Mouse (Mus musculus) midbrain, embryonic 12.5 days (tissue): ENCODE measurements around the gene Cdc20. TPM values are rescaled to one million over a fixed set of nuclear protein-coding genes. Genes with fewer than 3 reads are reported as not detected.

Experiments used
- ATAC-seq: fragments of 200-750 bp; cut with Nextera tagmentation; 2 replicates; pipeline ENCODE4 v1.8.0; 2017; ENCODE audit warnings: low read depth, moderate TSS enrichment, moderate library complexity; ENCODE audit not compliant: low FRiP score
- H3K27ac ChIP-seq: fragments of 300-500 bp; sonication (generic); replicated peaks from 2 replicates; pipeline ENCODE4 v1.5.1; 2016; ENCODE audit warnings: mild to moderate bottlenecking
- H3K27me3 ChIP-seq: fragments of 300-500 bp; sonication (generic); 2 replicates; pipeline ENCODE4 v1.6.1; 2016; ENCODE audit warnings: mild to moderate bottlenecking
- H3K36me3 ChIP-seq: fragments of 300-500 bp; sonication (generic); 2 replicates; pipeline ENCODE4 v1.6.1; 2016
- H3K4me1 ChIP-seq: fragments of 300-500 bp; sonication (generic); 2 replicates; pipeline ENCODE4 v1.6.1; 2016
- H3K4me2 ChIP-seq: fragments of 300-500 bp; sonication (generic); replicated peaks from 2 replicates; pipeline ENCODE4 v1.6.1; 2016; ENCODE audit warnings: mild to moderate bottlenecking, moderate library complexity
- H3K4me3 ChIP-seq: fragments of 300-500 bp; sonication (generic); 2 replicates; pipeline ENCODE4 v1.5.1; 2016; ENCODE audit warnings: mild to moderate bottlenecking
- H3K9ac ChIP-seq: fragments of 300-500 bp; sonication (generic); replicated peaks from 2 replicates; pipeline ENCODE4 v1.6.1; 2016; ENCODE audit warnings: mild to moderate bottlenecking, moderate library complexity
- H3K9me3 ChIP-seq: fragments of 300-500 bp; sonication (generic); 2 replicates; pipeline ENCODE4 v1.6.1; 2016; ENCODE audit warnings: mild to moderate bottlenecking
- WGBS: fragments of 180-500 bp; shearing (Covaris S2); methylation state at CpG from one replicate; pipeline ENCODE4 v1.1.7; 2016; 5-methylcytosine and 5-hydroxymethylcytosine counted together
- polyA plus RNA-seq: library from polyadenylated mRNA; unstranded; fragments of >200 nt; fragmentation: Nextera tagmentation; extraction: Ambion mirVana; gene quantifications from 2 replicates; pipeline ENCODE4 v1.2.1, GENCODE M21; 2016

Gene Cdc20
- polyA plus RNA-seq, 1 experiment from 2014 or later = 233 TPM

DNA sequence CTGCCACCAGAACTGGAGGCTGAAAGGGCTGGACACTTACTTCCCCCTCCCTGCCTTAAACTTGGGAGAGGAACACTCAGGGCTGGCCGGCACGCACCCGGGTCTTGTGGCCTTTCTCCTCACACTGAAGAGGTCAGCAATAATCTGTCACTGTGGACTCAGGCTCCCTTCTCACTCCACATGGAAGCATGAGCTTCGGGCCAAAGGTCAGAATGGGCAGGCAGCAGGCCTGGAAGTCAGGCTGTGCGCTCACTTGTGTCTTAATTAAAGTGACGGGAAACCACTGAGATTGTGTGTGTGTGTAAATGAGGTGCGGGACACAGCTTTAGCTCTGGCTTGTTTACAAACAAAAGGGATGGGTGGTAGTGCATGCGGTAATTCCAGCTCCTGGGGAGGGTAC, 4.8 kb downstream of the Cdc20 start:
- no peak overlapping the region for H3K27ac ChIP-seq
- no peak overlapping the region for H3K4me3 ChIP-seq
- WGBS = 71% methylated on average over 8 of the region's 8 CpGs
- no peak overlapping the region for H3K4me2 ChIP-seq
- H3K9ac ChIP-seq = no peak overlapping the region
- ATAC-seq = no peak
- peaks cover 44% of the 10 kb centered on the region for H3K36me3 ChIP-seq
- peaks cover 47% of the 10 kb centered on the region for H3K4me1 ChIP-seq
- no peaks in the 10 kb centered on the region for H3K27me3 ChIP-seq
- H3K9me3 ChIP-seq = no peaks in the 10 kb centered on the region

DNA sequence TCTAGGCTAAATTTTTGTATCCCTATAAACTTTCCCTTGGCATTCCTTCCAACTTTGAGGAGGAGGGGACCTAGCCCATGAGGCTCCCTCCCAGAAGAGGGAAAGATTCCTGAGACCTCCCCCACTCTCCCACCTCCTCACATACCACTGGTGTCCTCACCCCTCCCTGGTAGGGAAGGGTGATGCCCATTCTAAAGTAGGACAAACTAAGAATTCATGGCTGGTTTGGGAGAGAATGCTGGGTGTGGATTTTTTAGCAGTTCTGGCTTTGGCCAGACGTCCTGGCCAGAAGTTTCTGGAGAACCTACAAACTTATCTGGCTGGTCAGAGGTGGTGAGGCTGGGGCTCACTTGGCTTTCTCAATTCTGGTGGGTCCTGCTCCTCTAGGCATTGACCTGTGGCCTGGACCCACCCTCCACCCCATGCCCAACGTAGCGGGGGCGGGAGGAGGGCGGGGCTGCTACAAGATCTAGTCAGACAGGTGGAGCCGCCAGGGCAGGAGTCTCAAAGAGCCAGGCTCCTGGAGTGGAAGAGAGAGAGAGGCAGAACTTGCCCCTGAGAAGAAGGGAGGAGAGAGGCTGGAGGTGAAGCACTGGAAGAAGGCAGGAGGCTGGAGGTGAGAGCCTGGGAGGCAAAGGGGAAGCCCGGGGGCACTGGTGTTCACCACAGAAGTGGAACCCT, 7.8 kb downstream of the Cdc20 start:
- 68% methylated on average over 7 of the region's 7 CpGs for WGBS
- no peaks in the 10 kb centered on the region for H3K27me3 ChIP-seq
- no peak overlapping the region for H3K4me2 ChIP-seq

DNA sequence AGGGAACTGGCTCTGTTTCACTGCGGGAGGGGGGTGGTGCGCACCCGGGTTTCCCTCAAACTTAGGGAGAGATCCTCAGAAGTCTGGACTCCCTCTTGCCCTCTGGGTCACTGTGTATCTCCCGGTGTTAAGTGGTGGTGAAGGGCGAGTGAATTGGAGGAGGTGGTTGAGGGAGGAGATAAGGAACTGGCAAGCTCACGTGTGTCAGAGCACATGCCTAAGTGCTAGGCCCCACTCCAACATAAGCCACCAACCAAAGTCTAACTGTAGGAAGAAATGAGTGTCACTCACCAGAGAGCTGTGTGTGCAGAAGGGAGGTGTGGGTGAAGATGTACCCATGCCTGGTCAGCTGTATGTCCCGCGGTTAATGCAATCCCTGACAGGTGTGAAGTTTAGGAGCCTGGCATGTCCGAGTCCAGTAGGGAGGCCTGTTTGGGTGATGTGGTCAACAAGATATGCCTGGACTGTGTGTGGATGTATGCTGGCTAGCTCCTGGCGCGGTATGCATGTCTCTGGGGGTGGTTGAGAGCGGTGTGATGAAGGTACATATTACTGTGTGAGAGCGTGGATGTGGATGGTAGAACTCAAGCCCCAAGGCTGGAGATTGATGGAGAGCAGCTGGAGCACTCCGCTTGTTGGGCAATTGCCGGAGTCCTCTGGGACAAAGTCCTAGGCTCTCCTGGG, 8.5 kb downstream of the Cdc20 start:
- H3K27ac ChIP-seq = peak overlapping the region; percentile 73; the same call in 1 of the 2 replicates
- peak overlapping the region; percentile 72 for H3K9ac ChIP-seq
- peak overlapping the region; percentile 55 for H3K4me3 ChIP-seq
- H3K4me2 ChIP-seq = peak overlapping the region; percentile 74
- H3K4me1 ChIP-seq = peaks cover 23% of the 10 kb centered on the region
- no peaks in the 10 kb centered on the region for H3K27me3 ChIP-seq
- ATAC-seq = peak; percentile 20; the same call in 1 of the 2 replicates
- H3K9me3 ChIP-seq = no peaks in the 10 kb centered on the region
- WGBS = 53% methylated on average over 15 of the region's 15 CpGs
- H3K36me3 ChIP-seq = peaks cover 37% of the 10 kb centered on the region

More for the DNA sequence above, 7.8 kb downstream of the Cdc20 start:
- Histone ChIP-seq H3K4me1 (peaks cover 27% of the 10 kb centered on the region), H3K36me3 (peaks cover 37% of the 10 kb centered on the region), H3K27ac (no peak overlapping the region), H3K4me3 (no peak overlapping the region), H3K9me3 (no peaks in the 10 kb centered on the region), H3K9ac (no peak overlapping the region; the same call in 1 of the 2 replicates)
- ATAC-seq = no peak

DNA sequence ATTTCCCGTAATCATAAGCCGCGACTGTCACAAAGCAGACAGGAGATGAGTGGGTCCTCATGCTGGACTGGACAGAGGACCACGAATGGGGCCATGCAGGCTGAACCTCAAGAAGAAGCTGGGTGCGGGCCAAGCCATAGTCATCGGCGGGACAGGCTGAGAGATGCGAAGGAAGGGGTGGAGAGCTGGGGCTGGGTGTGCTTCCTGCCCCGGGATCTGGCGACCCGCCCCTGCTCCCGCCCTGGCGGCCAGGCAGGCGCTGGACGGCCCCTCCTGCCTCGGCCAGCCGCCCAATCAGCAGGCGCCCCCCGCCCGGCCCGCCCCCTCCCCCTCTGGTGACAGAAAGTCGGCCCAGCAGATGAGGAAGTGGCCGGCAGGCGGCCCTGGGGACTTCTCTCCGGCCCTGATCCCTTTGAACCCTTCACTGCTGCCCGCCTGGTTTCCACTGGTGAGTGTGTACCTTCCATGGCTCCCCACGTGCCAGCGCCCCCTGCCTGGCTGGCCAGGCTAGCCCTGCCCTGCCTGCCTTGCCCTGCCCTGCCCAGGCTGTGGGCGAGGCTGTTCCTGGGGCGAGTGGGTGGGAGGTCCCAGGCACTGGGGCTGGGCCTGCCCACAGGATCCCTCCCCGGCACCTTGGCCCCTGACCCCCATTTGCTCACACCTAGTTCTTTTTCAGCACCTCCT, 9.2 kb downstream of the Cdc20 start, which contains the start of gene Elovl1:
Gene Elovl1 (plus strand): TSS at position 326 of the 684 bp plus-strand sequence.
- WGBS = under 1% methylated on average over 19 of the region's 31 CpGs
- peak; percentile 97 for ATAC-seq
- H3K4me1 ChIP-seq = peaks cover 23% of the 10 kb centered on the region
- H3K9ac ChIP-seq = peak within 1 kb of the TSS; percentile 72
- no peaks in the 10 kb centered on the region for H3K27me3 ChIP-seq
- H3K4me2 ChIP-seq = peak within 1 kb of the TSS; percentile 74
- H3K27ac ChIP-seq = peak within 1 kb of the TSS; percentile 73
- H3K4me3 ChIP-seq = peak within 1 kb of the TSS; percentile 55
- no peaks in the 10 kb centered on the region for H3K9me3 ChIP-seq
- peaks cover 29% of the 10 kb centered on the region for H3K36me3 ChIP-seq

DNA sequence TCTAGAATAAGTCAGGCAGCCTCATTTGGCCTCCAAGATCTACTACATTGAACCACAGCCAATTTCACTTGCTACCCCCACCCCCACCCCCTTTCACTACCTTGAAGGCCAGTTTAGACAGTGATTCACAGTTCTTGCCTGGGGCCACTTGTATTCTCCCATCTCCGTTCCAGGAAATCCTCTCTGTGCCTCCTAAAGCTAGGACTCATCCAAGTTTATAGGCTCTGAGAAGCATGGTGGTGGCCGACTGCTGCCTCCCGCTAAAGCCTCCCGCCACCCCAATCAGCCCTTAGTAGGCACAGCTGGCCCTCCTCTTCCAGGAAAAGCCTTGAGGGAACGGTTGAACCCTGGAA, 9.8 kb downstream of the Cdc20 start:
- peaks cover 23% of the 10 kb centered on the region for H3K4me1 ChIP-seq
- H3K27me3 ChIP-seq = no peaks in the 10 kb centered on the region
- H3K9ac ChIP-seq = peak overlapping the region; percentile 72
- H3K36me3 ChIP-seq = peaks cover 28% of the 10 kb centered on the region
- peak overlapping the region; percentile 55 for H3K4me3 ChIP-seq
- no peaks in the 10 kb centered on the region for H3K9me3 ChIP-seq
- WGBS = 2% methylated on average over 5 of the region's 5 CpGs
- H3K27ac ChIP-seq = peak overlapping the region; percentile 73
- H3K4me2 ChIP-seq = peak overlapping the region; percentile 74
- peak; percentile 32; the same call in 1 of the 2 replicates for ATAC-seq

DNA sequence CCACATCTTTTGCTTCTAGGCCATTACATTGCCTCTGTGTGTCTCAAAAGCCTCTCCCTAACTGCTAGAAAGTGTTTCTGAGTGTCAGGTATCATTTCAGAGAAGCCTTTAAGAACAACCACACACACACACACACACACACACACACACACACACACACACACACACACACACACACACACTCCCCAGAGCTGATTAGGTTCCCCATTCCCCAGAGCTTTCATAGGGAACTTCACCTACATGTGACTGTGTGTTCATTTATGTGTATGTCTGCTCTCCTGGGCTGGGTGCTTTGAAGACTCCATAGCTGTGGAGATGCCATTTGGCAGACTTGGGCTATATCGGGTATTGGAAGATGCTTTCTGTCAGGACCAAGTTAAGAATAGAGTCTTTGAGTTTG, 11.8 kb downstream of the Cdc20 start:
- Histone ChIP-seq H3K27ac (no peak overlapping the region), H3K27me3 (no peaks in the 10 kb centered on the region), H3K4me2 (no peak overlapping the region), H3K36me3 (peaks cover 25% of the 10 kb centered on the region), H3K4me1 (peaks cover 23% of the 10 kb centered on the region), H3K9me3 (no peaks in the 10 kb centered on the region), H3K9ac (no peak overlapping the region), H3K4me3 (no peak overlapping the region)
- 100% methylated on average over 1 of the region's 1 CpGs for WGBS
- ATAC-seq = no peak

DNA sequence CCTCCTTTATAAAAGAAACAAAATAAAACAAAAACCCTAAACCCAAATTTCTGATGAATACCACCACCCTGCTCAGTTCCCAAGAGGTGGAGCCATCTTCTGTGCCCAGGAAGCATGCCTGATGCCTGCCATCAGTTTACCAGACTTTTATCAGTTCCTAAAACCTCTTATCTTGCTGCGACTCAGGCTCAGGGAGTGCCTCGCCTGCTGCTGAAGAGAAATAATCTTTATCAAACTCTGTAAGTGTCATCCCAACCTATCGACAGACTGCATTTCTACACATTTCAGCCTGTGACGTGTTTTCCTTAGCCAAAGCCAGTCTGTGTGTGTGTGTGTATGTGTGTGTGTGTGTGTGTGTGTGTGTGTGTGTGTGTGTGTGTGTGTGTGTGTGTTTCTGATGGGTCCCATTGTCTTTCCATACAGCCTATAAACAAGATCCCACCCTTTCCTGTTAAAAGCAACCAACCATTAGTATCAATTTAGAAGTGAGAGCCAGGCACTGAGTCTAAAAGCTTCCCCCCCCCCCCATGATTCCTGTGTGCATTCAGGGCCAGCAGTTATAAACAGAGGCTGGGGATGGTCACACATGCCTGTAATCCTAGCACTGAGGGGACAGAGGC, 12.5 kb downstream of the Cdc20 start:
- H3K36me3 ChIP-seq = peaks cover 32% of the 10 kb centered on the region
- peaks cover 23% of the 10 kb centered on the region for H3K4me1 ChIP-seq
- ATAC-seq = no peak
- H3K4me2 ChIP-seq = no peak overlapping the region
- no peak overlapping the region for H3K27ac ChIP-seq
- no peaks in the 10 kb centered on the region for H3K9me3 ChIP-seq
- H3K9ac ChIP-seq = no peak overlapping the region
- no peak overlapping the region for H3K4me3 ChIP-seq
- WGBS = 92% methylated on average over 4 of the region's 4 CpGs
- H3K27me3 ChIP-seq = no peaks in the 10 kb centered on the region

DNA sequence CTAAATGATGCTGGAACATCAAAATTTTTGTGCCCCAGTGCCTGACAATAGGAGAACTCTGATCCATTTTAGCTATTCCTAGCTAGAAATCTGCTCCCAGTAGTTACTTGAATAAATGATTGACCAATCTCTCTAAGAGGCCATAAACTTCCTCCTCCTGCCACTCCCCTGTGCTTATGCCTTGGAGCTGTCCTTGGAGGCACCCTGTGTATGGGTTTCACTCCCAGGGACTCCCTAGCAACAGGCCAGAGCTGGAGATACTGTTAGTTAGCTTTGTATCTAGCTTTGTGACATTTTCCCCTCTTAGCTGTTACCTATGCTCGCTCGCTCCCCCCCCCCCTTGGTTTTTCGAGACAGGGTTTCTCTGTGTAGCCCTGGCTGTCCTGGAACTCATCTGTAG, 15.8 kb downstream of the Cdc20 start:
- Histone ChIP-seq H3K36me3 (peaks cover 58% of the 10 kb centered on the region), H3K9ac (no peak overlapping the region), H3K27me3 (no peaks in the 10 kb centered on the region), H3K4me1 (no peaks in the 10 kb centered on the region), H3K9me3 (no peaks in the 10 kb centered on the region), H3K4me3 (no peak overlapping the region), H3K4me2 (no peak overlapping the region), H3K27ac (no peak overlapping the region)
- ATAC-seq = no peak
- 91% methylated on average over 3 of the region's 3 CpGs for WGBS

DNA sequence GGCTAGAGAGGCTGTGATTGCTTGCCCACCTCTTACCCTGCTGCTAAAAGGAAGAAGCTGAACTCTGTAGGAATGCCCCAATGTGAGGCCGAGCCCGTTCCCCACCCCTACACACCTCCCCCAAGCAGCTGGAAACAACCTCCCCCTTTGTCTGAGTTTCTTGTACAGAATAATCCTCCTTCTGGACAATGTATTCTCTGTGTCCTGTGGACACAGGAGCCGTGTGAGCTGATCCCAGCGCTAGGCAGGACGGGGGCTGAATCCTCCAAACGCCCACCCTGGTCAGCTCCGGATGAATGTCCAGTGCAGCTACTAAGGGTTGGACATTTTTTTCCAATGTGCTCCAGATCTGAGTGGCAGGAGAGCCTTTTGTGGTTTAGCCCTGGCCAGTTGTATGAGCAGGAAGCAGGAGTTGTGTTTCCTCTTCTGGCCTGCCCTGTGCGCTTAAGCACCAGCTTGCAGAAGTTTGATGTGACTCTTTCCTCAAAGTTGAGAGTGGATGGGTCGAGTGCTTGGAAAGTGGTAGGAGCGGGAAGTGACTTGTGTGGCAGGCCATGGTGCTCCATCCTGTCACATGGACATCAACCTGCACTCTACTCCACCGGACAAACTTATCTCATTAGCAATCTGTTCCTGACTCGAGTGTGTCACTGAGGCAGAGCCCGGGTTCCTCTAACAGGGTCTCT, 19.9 kb downstream of the Cdc20 start:
- peaks cover 91% of the 10 kb centered on the region for H3K36me3 ChIP-seq
- H3K9ac ChIP-seq = no peak overlapping the region
- no peak overlapping the region for H3K4me2 ChIP-seq
- no peak overlapping the region for H3K27ac ChIP-seq
- ATAC-seq = no peak
- H3K4me3 ChIP-seq = no peak overlapping the region
- WGBS = 81% methylated on average over 13 of the region's 13 CpGs
- H3K27me3 ChIP-seq = no peaks in the 10 kb centered on the region
- H3K4me1 ChIP-seq = no peaks in the 10 kb centered on the region
- H3K9me3 ChIP-seq = no peaks in the 10 kb centered on the region

DNA sequence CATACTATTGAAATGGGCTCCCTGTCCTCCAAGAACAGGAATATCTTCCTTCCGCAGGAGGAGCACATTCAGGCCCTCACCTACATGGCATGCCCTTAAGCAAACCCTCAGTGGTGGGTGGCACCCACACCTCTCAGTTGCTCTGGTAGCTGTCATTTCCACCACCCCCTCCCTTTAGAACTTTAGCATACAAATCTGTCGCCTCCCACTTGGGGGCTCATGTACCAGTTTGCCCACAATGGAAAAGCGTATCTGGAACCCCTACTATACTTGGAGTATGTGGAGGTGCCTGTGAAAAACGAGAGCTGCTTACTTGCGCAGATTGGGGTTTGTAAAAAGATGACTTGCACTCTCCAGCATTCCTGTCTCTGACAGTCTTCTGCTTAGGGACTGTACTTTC, 20.8 kb downstream of the Cdc20 start:
- no peak overlapping the region for H3K27ac ChIP-seq
- H3K27me3 ChIP-seq = no peaks in the 10 kb centered on the region
- no peak overlapping the region for H3K9ac ChIP-seq
- WGBS = 93% methylated on average over 5 of the region's 5 CpGs
- no peaks in the 10 kb centered on the region for H3K4me1 ChIP-seq
- no peak overlapping the region for H3K4me3 ChIP-seq
- no peak for ATAC-seq
- H3K4me2 ChIP-seq = no peak overlapping the region
- H3K36me3 ChIP-seq = peaks cover 91% of the 10 kb centered on the region
- H3K9me3 ChIP-seq = no peaks in the 10 kb centered on the region

DNA sequence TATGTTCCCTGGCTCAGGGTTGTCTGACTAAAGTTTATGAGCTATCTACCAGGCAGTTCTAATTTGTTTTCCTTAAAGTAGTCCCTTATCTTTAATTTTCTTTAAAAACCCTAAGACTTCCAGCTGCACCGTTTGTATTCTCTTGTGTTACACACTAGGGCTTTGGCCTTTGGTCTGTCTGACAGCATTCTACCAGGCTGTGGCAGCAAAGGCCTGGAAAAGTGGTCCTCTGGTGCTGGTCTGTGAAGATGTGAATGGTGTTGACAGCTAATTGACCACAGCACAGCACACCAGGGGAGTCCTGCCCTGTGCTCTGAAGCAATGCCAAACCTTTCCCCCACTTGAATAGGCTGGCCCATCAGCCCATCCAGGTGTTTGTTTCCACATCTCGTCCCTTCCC, 21.4 kb downstream of the Cdc20 start:
- WGBS = 90% methylated on average over 2 of the region's 2 CpGs
- H3K4me3 ChIP-seq = no peak overlapping the region
- H3K4me1 ChIP-seq = no peaks in the 10 kb centered on the region
- no peak for ATAC-seq
- peaks cover 91% of the 10 kb centered on the region for H3K36me3 ChIP-seq
- no peak overlapping the region for H3K27ac ChIP-seq
- H3K27me3 ChIP-seq = no peaks in the 10 kb centered on the region
- no peak overlapping the region for H3K4me2 ChIP-seq
- no peaks in the 10 kb centered on the region for H3K9me3 ChIP-seq
- H3K9ac ChIP-seq = no peak overlapping the region
